Mouse (Mus musculus) midbrain, embryonic 11.5 days (tissue): ENCODE results near the gene Aif1. TPM values are rescaled to one million over a fixed set of nuclear protein-coding genes. Genes with fewer than 3 reads are reported as not detected.
A peak's percentile ranks its signal among the peaks of the same experiment; 100 is the strongest.

Experiments used
- ATAC-seq: fragments of 200-750 bp; cut with Nextera tagmentation; 2 replicates; pipeline ENCODE4 v1.8.0; 2017; ENCODE audit warnings: moderate TSS enrichment, moderate library complexity; ENCODE audit not compliant: low FRiP score
- DNase-seq: peaks from one replicate; pipeline ENCODE4 v3.0.0; 2015; ENCODE audit warnings: low spot score; ENCODE audit errors: missing footprints
- H3K27ac ChIP-seq: fragments of 300-500 bp; sonication (generic); 2 replicates; pipeline ENCODE4 v1.5.1; 2014; ENCODE audit warnings: low read depth, low read length
- H3K27me3 ChIP-seq: fragments of 300-500 bp; sonication (generic); 2 replicates; pipeline ENCODE4 v1.6.1; 2014; ENCODE audit warnings: mild to moderate bottlenecking, low read length, moderate library complexity, mixed read lengths; ENCODE audit not compliant: control insufficient read depth, insufficient read depth
- H3K36me3 ChIP-seq: fragments of 300-500 bp; sonication (generic); 2 replicates; pipeline ENCODE4 v1.6.1; 2014; ENCODE audit warnings: mild to moderate bottlenecking, low read length, moderate library complexity, mixed read lengths; ENCODE audit not compliant: control insufficient read depth, insufficient read depth
- H3K4me1 ChIP-seq: fragments of 300-500 bp; sonication (generic); 2 replicates; pipeline ENCODE4 v1.6.1; 2014; ENCODE audit warnings: low read length; ENCODE audit not compliant: control insufficient read depth, insufficient read depth
- H3K4me2 ChIP-seq: fragments of 300-500 bp; sonication (generic); 2 replicates; pipeline ENCODE4 v1.6.1; 2014; ENCODE audit warnings: mild to moderate bottlenecking, moderate library complexity
- H3K4me3 ChIP-seq: fragments of 300-500 bp; sonication (generic); 2 replicates; pipeline ENCODE4 v1.5.1; 2014; ENCODE audit warnings: low read depth, low read length
- H3K9ac ChIP-seq: fragments of 300-500 bp; sonication (generic); 2 replicates; pipeline ENCODE4 v1.6.1; 2014; ENCODE audit warnings: low read length
- H3K9me3 ChIP-seq: fragments of 300-500 bp; sonication (generic); 2 replicates; pipeline ENCODE4 v1.6.1; 2016; ENCODE audit warnings: low read length; ENCODE audit not compliant: control insufficient read depth
- WGBS: fragments of 180-500 bp; shearing (Covaris S2); extraction: QIAGEN DNeasy Blood & Tissue Kit; methylation state at CpG from one replicate; pipeline ENCODE4 v1.1.7; 2014; 5-methylcytosine and 5-hydroxymethylcytosine counted together
- polyA plus RNA-seq: library from polyadenylated mRNA; unstranded; fragments of >200 nt; fragmentation: Nextera tagmentation; extraction: Ambion mirVana; gene quantifications from 2 replicates; pipeline ENCODE4 v1.2.1, GENCODE M21; 2014

Aif1 gene
- polyA plus RNA-seq, 1 experiment from 2014 or later = 8.4 TPM

DNA sequence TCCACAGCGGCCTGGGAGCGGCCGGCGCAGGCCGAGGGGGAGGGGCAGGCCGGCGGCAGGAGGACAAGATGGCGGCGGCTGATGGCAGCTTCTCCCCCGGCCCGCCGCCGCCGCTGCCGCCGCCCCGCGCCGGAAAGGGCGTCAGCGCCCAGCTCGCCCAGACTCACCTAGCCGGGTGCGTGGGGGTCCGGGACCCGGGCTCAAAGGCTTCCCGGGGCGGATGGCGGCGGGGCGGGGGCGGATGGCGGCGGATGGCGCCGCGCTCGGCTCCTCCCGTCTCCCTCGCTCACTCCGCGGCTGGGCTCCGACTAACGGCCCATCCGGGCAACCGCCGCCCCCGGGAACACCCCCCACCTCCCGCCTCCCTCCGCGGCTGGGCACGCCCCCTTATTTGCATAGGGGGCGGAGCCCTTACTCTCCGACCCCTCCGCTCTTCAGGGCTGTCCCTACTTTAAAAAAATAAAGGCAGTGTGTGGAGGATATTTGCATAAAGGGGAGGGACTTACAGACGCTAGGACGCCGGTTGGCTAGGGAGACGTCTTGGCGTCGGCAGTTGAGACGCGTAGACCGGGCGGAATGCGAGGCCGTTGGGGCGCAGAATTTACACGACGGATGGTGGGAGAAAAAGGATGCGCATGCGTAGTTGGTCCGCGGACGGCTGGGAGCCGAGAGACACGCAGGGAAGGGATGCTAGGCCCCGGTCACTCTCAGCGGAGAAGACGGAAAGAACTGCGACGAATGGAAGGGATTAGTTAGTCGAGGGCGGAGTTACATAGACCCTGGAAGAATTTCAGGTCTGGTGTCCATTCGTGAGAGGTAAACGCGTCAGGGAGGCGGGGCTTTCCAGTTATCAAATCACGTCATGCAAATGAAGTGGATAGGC, 11.1 kb downstream of the Aif1 start, which contains the start of gene Prrc2a:
TSS of gene Prrc2a (minus strand) at position 330 of the 883 bp plus-strand sequence.
- Histone ChIP-seq H3K9ac (peak within 1 kb of the TSS; percentile 100), H3K36me3 (peaks cover 24% of the 10 kb centered on the region), H3K4me3 (peak within 1 kb of the TSS; percentile 100), H3K4me2 (peak within 1 kb of the TSS; percentile 97), H3K4me1 (peaks cover 19% of the 10 kb centered on the region), H3K9me3 (no peaks in the 10 kb centered on the region), H3K27ac (peak within 1 kb of the TSS; percentile 97), H3K27me3 (no peaks in the 10 kb centered on the region)
- DNase-seq = peak; percentile 100
- under 1% methylated on average over 50 of the region's 89 CpGs for WGBS
- ATAC-seq = peak; percentile 96

DNA sequence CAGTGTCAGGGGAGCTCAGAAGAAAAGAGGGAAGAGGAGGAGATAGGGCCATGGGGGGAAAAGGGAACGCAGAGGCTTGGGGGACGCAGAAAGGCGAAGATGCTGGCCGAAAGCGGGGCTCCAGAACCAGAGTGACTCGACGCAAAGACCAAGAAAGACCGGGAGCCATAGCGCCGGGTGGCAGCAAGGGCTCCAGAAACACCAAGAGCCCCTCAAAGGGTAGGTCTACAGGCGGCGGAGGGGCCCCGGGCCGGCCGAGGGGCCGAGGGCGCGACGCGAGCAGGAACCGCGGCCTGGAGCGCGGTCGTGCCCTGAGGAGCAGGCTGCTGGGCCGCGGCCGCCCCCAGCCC, 11.7 kb downstream of the Aif1 start:
- Histone ChIP-seq H3K4me3 (peak overlapping the region; percentile 100), H3K4me2 (peak overlapping the region; percentile 97), H3K27ac (peak overlapping the region; percentile 93), H3K4me1 (peaks cover 19% of the 10 kb centered on the region), H3K9me3 (no peaks in the 10 kb centered on the region), H3K36me3 (peaks cover 26% of the 10 kb centered on the region), H3K9ac (peak overlapping the region; percentile 100), H3K27me3 (no peaks in the 10 kb centered on the region)
- under 1% methylated on average over 24 of the region's 28 CpGs for WGBS
- DNase-seq (no peak), ATAC-seq (no peak)

DNA sequence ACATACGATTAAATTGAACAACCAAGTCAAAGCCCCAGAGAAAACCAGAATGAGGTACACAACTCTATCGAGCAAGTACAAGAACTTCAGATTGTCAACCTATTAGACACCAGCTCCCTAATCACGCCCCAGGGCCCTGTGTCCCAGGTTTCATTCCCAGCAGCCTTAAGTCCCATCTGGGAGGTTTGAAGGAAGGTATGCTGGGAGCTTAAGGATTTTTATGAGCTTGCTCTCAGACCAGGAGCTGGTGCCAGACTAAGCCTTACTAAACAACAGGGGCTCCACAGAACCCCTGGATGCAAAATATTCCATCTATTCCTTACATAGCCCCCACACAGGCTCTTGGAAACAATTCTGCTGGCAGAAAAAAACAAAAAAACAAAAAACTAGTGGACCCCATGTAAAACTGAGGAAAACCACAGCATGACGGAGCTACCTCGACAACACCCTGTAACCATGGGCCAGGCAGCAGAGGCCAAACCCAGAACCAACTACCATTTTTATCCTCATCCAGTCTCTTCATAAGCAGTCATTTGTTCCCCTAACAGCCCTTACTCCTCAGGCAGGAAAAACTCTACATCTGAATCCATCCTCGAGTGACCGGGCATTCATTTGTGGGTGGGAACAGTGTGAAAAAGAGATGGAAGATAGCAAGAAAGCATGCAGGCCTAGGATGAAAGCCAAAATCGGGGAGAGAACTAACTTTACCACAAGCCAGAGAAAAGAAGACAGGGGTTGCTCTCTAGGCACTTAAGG, 12.4 kb downstream of the Aif1 start:
- Histone ChIP-seq H3K36me3 (peaks cover 33% of the 10 kb centered on the region), H3K27ac (peak overlapping the region; percentile 93), H3K4me3 (peak overlapping the region; percentile 100), H3K27me3 (no peaks in the 10 kb centered on the region), H3K9me3 (no peaks in the 10 kb centered on the region), H3K4me2 (peak overlapping the region; percentile 97), H3K9ac (peak overlapping the region; percentile 100), H3K4me1 (peaks cover 19% of the 10 kb centered on the region)
- no peak for ATAC-seq
- WGBS = 26% methylated on average over 8 of the region's 8 CpGs
- no peak for DNase-seq

DNA sequence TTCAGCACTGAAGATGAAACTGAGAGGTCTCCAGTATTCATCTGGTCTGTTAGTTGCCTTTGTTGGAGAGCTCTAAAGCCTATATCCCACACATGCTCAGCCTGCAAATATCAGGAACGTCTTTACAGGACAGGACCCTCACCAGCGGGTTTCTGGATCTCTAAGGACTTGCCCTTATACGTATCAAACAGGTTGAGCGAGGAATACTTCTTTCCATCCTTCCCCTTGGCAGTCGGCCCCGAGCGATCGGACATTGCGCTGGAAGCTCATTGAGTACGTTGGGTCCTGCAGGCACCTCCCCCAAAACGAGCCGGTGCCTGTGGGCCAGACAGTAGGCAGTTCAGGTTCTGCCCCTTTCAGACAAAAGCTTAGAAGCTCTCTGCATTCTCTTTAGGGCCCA, 13.1 kb downstream of the Aif1 start:
- no peaks in the 10 kb centered on the region for H3K27me3 ChIP-seq
- WGBS = 67% methylated on average over 12 of the region's 12 CpGs
- peak overlapping the region; percentile 97 for H3K4me2 ChIP-seq
- DNase-seq = no peak
- H3K4me1 ChIP-seq = peaks cover 19% of the 10 kb centered on the region
- H3K4me3 ChIP-seq = peak overlapping the region; percentile 100
- peak overlapping the region; percentile 100 for H3K9ac ChIP-seq
- no peak for ATAC-seq
- H3K9me3 ChIP-seq = no peaks in the 10 kb centered on the region
- no peak overlapping the region for H3K27ac ChIP-seq
- H3K36me3 ChIP-seq = peaks cover 40% of the 10 kb centered on the region

DNA sequence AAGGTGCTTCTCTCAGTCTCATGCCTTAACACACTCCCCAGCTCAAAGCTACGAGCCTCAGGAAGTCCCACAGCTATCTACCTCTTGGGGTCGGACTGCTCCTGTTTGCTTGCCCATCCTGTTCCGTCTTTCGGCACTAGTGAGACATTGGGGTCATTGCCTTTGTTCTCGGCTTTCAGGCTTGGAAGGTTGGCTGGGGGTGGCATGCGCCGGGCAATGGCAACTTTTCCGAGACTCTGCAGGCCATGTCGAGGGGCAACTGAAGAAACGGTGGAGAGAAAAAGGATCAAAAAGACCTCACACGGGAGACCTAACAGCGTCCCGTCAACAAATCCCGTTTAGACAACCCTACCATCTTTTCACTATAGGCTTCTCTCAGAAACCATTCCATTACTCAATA, 13.7 kb downstream of the Aif1 start:
- no peak for ATAC-seq
- H3K4me1 ChIP-seq = peaks cover 19% of the 10 kb centered on the region
- WGBS = 80% methylated on average over 14 of the region's 14 CpGs
- H3K9me3 ChIP-seq = no peaks in the 10 kb centered on the region
- H3K27ac ChIP-seq = no peak overlapping the region
- peak overlapping the region; percentile 97; the same call in 1 of the 2 replicates for H3K4me2 ChIP-seq
- H3K9ac ChIP-seq = peak overlapping the region; percentile 100; the same call in 1 of the 2 replicates
- H3K36me3 ChIP-seq = peaks cover 46% of the 10 kb centered on the region
- no peaks in the 10 kb centered on the region for H3K27me3 ChIP-seq
- no peak for DNase-seq
- H3K4me3 ChIP-seq = peak overlapping the region; percentile 100; the same call in 1 of the 2 replicates

DNA sequence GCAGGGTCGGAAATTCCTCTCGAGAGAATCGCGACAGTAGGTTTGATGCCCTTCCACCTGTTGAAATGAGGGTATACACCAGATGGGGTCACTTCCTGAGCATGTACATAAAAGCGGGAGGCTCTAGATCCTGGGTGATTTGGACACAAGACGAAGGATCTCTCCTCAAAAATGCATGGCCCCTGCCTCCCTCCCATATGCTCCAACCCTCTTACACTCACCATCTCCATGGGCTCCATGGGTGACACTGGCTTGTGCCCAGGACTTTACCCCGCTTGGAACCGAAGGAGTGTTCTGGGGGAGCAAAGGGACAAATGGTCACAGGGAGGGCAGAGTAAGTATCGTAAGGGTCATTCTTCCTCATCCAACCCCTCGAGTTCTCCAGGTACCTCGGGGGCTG, 14.4 kb downstream of the Aif1 start:
- Histone ChIP-seq H3K9me3 (no peaks in the 10 kb centered on the region), H3K27me3 (no peaks in the 10 kb centered on the region), H3K4me3 (no peak overlapping the region), H3K9ac (no peak overlapping the region), H3K27ac (no peak overlapping the region), H3K36me3 (peaks cover 52% of the 10 kb centered on the region), H3K4me2 (no peak overlapping the region), H3K4me1 (peaks cover 19% of the 10 kb centered on the region)
- WGBS = 86% methylated on average over 11 of the region's 11 CpGs
- DNase-seq (no peak), ATAC-seq (no peak)

DNA sequence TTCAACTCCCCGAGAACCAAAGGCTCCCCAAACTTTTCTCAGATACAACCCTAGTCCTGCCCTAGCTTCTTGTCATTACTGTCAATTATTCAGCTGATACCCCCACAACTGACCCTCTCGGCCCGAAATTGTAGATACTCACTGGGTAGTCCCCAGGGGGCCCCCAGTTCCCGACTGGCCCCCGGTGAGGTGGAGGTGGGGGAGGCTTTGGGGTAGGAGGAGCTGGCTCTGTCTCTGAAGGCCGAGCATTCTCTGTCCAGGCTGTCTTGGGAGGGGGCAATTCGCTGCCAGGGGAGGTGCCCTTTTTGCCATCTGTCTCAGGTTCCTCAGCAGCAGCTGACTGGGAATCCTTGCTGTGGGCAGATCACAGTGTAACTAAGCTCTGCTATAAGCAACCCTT, 16.2 kb downstream of the Aif1 start:
- Histone ChIP-seq H3K4me1 (peaks cover 13% of the 10 kb centered on the region), H3K4me2 (no peak overlapping the region), H3K4me3 (no peak overlapping the region), H3K36me3 (peaks cover 66% of the 10 kb centered on the region), H3K9ac (no peak overlapping the region), H3K27ac (no peak overlapping the region), H3K27me3 (no peaks in the 10 kb centered on the region), H3K9me3 (no peaks in the 10 kb centered on the region)
- no peak for ATAC-seq
- WGBS = 90% methylated on average over 7 of the region's 7 CpGs
- no peak for DNase-seq

DNA sequence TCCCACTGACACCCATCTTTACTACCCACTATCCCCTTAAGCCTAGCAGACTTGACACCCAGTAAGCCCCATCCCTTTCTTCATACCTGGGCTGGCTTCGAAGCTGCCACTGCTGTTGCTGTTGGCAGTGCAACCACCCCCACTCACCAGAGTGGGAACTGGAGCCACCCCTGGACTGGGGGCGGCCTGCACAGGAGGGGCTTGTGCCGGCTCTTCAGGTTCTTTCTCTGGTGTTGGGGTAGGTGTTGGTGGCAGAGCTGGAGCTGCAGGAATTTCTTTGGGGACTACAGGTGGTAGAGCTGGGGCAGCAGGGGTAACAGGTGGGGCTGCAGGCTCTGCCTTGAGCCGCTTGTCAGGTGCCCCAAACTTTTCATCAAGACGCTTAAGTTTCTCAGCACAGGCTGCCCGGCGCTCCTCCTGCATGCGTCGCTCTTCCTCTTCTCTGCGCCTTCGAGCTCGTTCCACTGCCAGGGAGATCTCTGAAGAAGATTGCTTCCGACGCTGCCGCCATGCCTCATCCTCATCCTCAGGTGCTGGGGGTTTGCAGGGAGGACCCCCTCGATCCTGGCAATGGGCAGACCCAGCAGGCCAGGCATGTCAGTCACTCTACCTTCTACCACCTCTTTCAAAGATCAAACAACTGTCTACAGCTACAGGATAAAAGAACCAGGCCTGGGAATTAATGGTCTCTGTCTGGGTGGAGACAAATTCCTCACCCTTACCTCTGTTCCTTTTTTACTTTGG, 16.8 kb downstream of the Aif1 start:
- Histone ChIP-seq H3K36me3 (peaks cover 72% of the 10 kb centered on the region), H3K27ac (no peak overlapping the region), H3K4me1 (peaks cover 13% of the 10 kb centered on the region), H3K4me3 (no peak overlapping the region), H3K4me2 (no peak overlapping the region), H3K9ac (no peak overlapping the region), H3K27me3 (no peaks in the 10 kb centered on the region), H3K9me3 (no peaks in the 10 kb centered on the region)
- 96% methylated on average over 16 of the region's 16 CpGs for WGBS
- ATAC-seq (no peak), DNase-seq (no peak)
